ENCODE assay signal across 26 mouse cellular contexts in the genomic region with DNA sequence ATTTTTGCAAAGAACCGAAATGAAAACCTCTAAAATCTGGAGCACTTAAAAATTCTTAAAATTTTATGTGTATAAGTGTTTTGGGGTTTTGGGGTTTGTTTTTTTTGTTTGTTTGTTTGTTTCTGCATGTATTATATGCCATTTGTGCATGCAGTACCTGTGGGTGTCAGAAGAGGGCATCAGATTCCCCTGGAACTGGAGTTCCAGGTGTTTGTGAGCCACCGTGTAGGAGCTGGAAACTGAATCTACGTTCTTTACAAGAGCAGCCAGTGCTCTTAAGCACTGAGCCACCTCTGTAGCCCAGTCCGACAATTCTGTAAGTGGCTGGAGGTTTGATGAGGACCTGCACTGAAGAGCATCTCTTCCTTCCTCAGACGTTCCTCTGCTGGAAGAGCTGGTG. TPM values are rescaled to one million over a fixed set of nuclear protein-coding genes. Genes with fewer than 3 reads are reported as not detected.
DNase-seq lines count a peak whose midpoint lies in the region; ATAC-seq and TF ChIP-seq lines count a peak whose summit lies in the region.
"Had no signal": no experiment of that assay in that cellular context is flagged by ENCODE, and none has a peak within 500 bp of the region (broad histone marks: within the 10 kb centered on the region; RNA-seq: fewer than 3 reads in every experiment).

No protein-coding gene starts in this region.

- H3K27ac ChIP-seq in intestine, postnatal 0 days (ENCODE audit: low read depth, low read length) = no peak overlapping the region
- H3K27ac ChIP-seq in intestine, embryonic 16.5 days (ENCODE audit: low read length) = no peak overlapping the region
- H3K27ac ChIP-seq in testis, adult 2 months (ENCODE audit: control insufficient read depth, insufficient read depth, low read depth, low read length) = no peak overlapping the region
- H3K27ac ChIP-seq: embryonic facial prominence, embryonic 15.5 days; forebrain, embryonic 10.5 days; heart, embryonic 10.5 days; hindbrain, embryonic 13.5 days; hindbrain, postnatal 0 days had no signal

- no peaks in the 10 kb centered on the region for H3K4me1 ChIP-seq in intestine, postnatal 0 days (replicated peaks; ENCODE audit: control insufficient read depth, insufficient read depth, low read length)
- H3K4me1 ChIP-seq in intestine, embryonic 16.5 days (ENCODE audit: control insufficient read depth, insufficient read depth, low read length) = no peaks in the 10 kb centered on the region
- H3K4me1 ChIP-seq in testis, adult 2 months (ENCODE audit: control insufficient read depth, insufficient read depth, low read length) = peaks cover 4% of the 10 kb centered on the region
- H3K4me1 ChIP-seq: embryonic facial prominence, embryonic 15.5 days; forebrain, embryonic 10.5 days; heart, embryonic 10.5 days; hindbrain, embryonic 13.5 days had no signal

- no peak overlapping the region for H3K9ac ChIP-seq in intestine, postnatal 0 days (ENCODE audit: low read depth, low read length)
- no peak overlapping the region for H3K9ac ChIP-seq in intestine, embryonic 16.5 days (ENCODE audit: low read depth, low read length)
- H3K9ac ChIP-seq: embryonic facial prominence, embryonic 15.5 days; hindbrain, embryonic 13.5 days had no signal

- DNase-seq in testis, postnatal 10 days (ENCODE audit: low spot score) = no peak
- peak; percentile 76 for DNase-seq in ZHBTc4 (ENCODE audit: low read depth, low spot score)
- no peak for DNase-seq in right cerebral cortex, postnatal 36 days (ENCODE audit: low spot score in 2 of 2)
- DNase-seq: adrenal gland, adult 2 months; adrenal gland, postnatal 25 days; cerebellum, adult 2 months; cerebellum, postnatal 14 days; embryo, embryonic 11 days; gastrocnemius, postnatal 36 days; heart, adult 11 months; heart, postnatal 10 days had no signal

- peak; percentile 9; the same call in 1 of the 2 replicates for TF ChIP-seq CTCF in intestine, postnatal 0 days (IDR thresholded peaks at IDR 0.05; ENCODE audit: low read depth)
- TF ChIP-seq CTCF in testis, adult 2 months (IDR thresholded peaks at IDR 0.05; ENCODE audit: control insufficient read depth, insufficient read depth, insufficient replicate concordance, low read depth, low read length) = no peak

- H3K27me3 ChIP-seq in intestine, postnatal 0 days (replicated peaks; ENCODE audit: control insufficient read depth, insufficient read depth, low read length) = no peaks in the 10 kb centered on the region
- H3K27me3 ChIP-seq in intestine, embryonic 16.5 days (replicated peaks; ENCODE audit: control insufficient read depth, insufficient read depth, low read length) = no peaks in the 10 kb centered on the region
- H3K27me3 ChIP-seq in testis, adult 2 months (ENCODE audit: control insufficient read depth, insufficient read depth, low read length) = no peaks in the 10 kb centered on the region
- H3K27me3 ChIP-seq: embryonic facial prominence, embryonic 15.5 days; hindbrain, embryonic 13.5 days had no signal

- no peak for ATAC-seq in intestine, postnatal 0 days
- ATAC-seq in intestine, embryonic 16.5 days = no peak
- ATAC-seq in frontal cortex, adult (ENCODE audit: low TSS enrichment) = no peak
- ATAC-seq: forebrain, embryonic 14.5 days; hindbrain, postnatal 0 days had no signal

- H3K4me2 ChIP-seq in intestine, postnatal 0 days (replicated peaks; ENCODE audit: low read depth) = no peak overlapping the region
- H3K4me2 ChIP-seq in intestine, embryonic 16.5 days (ENCODE audit: low read depth, low read length) = no peak overlapping the region
- H3K4me2 ChIP-seq: embryonic facial prominence, embryonic 15.5 days; hindbrain, embryonic 13.5 days had no signal

- H3K4me3 ChIP-seq in intestine, postnatal 0 days (ENCODE audit: low read depth, low read length) = no peak overlapping the region
- H3K4me3 ChIP-seq in intestine, embryonic 16.5 days (ENCODE audit: low read length) = no peak overlapping the region
- peak overlapping the region; percentile 67 for H3K4me3 ChIP-seq in testis, adult 2 months (ENCODE audit: control insufficient read depth, low read depth, low read length)
- H3K4me3 ChIP-seq: embryonic facial prominence, embryonic 15.5 days; erythroblast, embryonic 14.5 days; forebrain, embryonic 10.5 days; heart, embryonic 10.5 days; hindbrain, embryonic 13.5 days had no signal

- no peak for TF ChIP-seq POLR2A in testis, adult 2 months (IDR thresholded peaks at IDR 0.05; ENCODE audit: control insufficient read depth, low read depth, low read length)

- no peaks in the 10 kb centered on the region for H3K9me3 ChIP-seq in intestine, postnatal 0 days (ENCODE audit: control insufficient read depth)
- H3K9me3 ChIP-seq in intestine, embryonic 16.5 days (ENCODE audit: control insufficient read depth, low read length) = 0 out of 2 replicates have a peak, but pooled peaks cover 4% of the 10 kb centered on the region
- H3K9me3 ChIP-seq: embryonic facial prominence, embryonic 15.5 days; heart, embryonic 10.5 days; hindbrain, embryonic 13.5 days had no signal

- no peaks in the 10 kb centered on the region for H3K36me3 ChIP-seq in intestine, postnatal 0 days (ENCODE audit: control insufficient read depth, insufficient read depth)
- H3K36me3 ChIP-seq in intestine, embryonic 16.5 days (ENCODE audit: control insufficient read depth, insufficient read depth, low read length) = no peaks in the 10 kb centered on the region
- no peaks in the 10 kb centered on the region for H3K36me3 ChIP-seq in testis, adult 2 months (ENCODE audit: control insufficient read depth, insufficient read depth, low read length)
- H3K36me3 ChIP-seq: embryonic facial prominence, embryonic 15.5 days; forebrain, embryonic 10.5 days; G1E; heart, embryonic 10.5 days; hindbrain, embryonic 13.5 days had no signal

- WGBS in intestine, postnatal 0 days = 86% methylated on average over 5 of the region's 5 CpGs
- WGBS in intestine, embryonic 16.5 days = 84% methylated on average over 5 of the region's 5 CpGs

RNA-seq across cellular contexts. Expression of a gene that starts 1.3 kb away (rescaled TPM):
- polyA plus RNA-seq in intestine, postnatal 0 days (2015; fragmentation: Nextera tagmentation; extraction: Ambion mirVana) = not detected in 2 replicates
- polyA plus RNA-seq in intestine, embryonic 16.5 days (2015; fragmentation: Nextera tagmentation; extraction: Ambion mirVana) = not detected in 2 replicates
- 171 and 196 TPM in 2 replicates for polyA plus RNA-seq in testis, adult 2 months (2012; rRNA removed)
- polyA plus RNA-seq: adrenal gland, adult 2 months; C2C12; cerebellum, adult 2 months; embryonic facial prominence, embryonic 11.5 days; embryonic facial prominence, embryonic 15.5 days; erythroblast, embryonic 14.5 days; forebrain, embryonic 10.5 days; forebrain, embryonic 14.5 days; G1E; heart, embryonic 10.5 days; heart, embryonic 14.5 days; hindbrain, embryonic 13.5 days; hindbrain, postnatal 0 days had no signal

RNA-seq across cellular contexts. Expression of a gene that starts 38.3 kb away (rescaled TPM):
- polyA plus RNA-seq in intestine, postnatal 0 days (2015; fragmentation: Nextera tagmentation; extraction: Ambion mirVana) = 35.1 and 37.0 TPM in 2 replicates
- 47.3 and 48.5 TPM in 2 replicates for polyA plus RNA-seq in intestine, embryonic 16.5 days (2015; fragmentation: Nextera tagmentation; extraction: Ambion mirVana)
- polyA plus RNA-seq in testis, adult 2 months (2012; rRNA removed) = 131 and 149 TPM in 2 replicates

RNA-seq across cellular contexts. Expression of a gene that starts 39.2 kb away (rescaled TPM):
- polyA plus RNA-seq in intestine, postnatal 0 days (2015; fragmentation: Nextera tagmentation; extraction: Ambion mirVana) = 114 and 141 TPM in 2 replicates
- 70.3 and 81.3 TPM in 2 replicates for polyA plus RNA-seq in intestine, embryonic 16.5 days (2015; fragmentation: Nextera tagmentation; extraction: Ambion mirVana)
- 1.2 and 2.6 TPM in 2 replicates for polyA plus RNA-seq in testis, adult 2 months (2012; rRNA removed)
- polyA plus RNA-seq: G1E had no signal

RNA-seq across cellular contexts. Expression of a gene that starts 41.0 kb away (rescaled TPM):
- 0.24 and 0.26 TPM in 2 replicates for polyA plus RNA-seq in intestine, postnatal 0 days (2015; fragmentation: Nextera tagmentation; extraction: Ambion mirVana)
- 1.8 and 2.0 TPM in 2 replicates for polyA plus RNA-seq in intestine, embryonic 16.5 days (2015; fragmentation: Nextera tagmentation; extraction: Ambion mirVana)
- 1.6 and 1.9 TPM in 2 replicates for polyA plus RNA-seq in testis, adult 2 months (2012; rRNA removed)

Comparison
In these comparisons a context has a peak if more than half of its experiments do, and no peak if none do; other contexts are left out.
1. RNA of a gene that starts 1.3 kb away (polyA plus RNA-seq): 171 to 196 TPM in testis, adult 2 months; not detected in intestine, postnatal 0 days and not detected in intestine, embryonic 16.5 days; every median in the first group is over 100 times any median in the second.
2. RNA of a gene that starts 39.2 kb away (polyA plus RNA-seq): 114 to 141 TPM in intestine, postnatal 0 days and 70.3 to 81.3 TPM in intestine, embryonic 16.5 days; 1.2 to 2.6 TPM in testis, adult 2 months; every median in the first group is over 10 times any median in the second.